Mouse (Mus musculus) thymus, adult 2 months (tissue): Measurements from ENCODE around the gene Hand2. TPM values are rescaled to one million over a fixed set of nuclear protein-coding genes. Genes with fewer than 3 reads are reported as not detected.

ENCODE experiments used
- DNase-seq: peaks from one replicate; pipeline ENCODE4 v3.0.0; 2021
- H3K27ac ChIP-seq: fragments of 200-500 bp; 2 replicates; pipeline ENCODE4 v1.5.1; 2012; ENCODE audit warnings: low read length, control low read depth; ENCODE audit not compliant: control insufficient read depth, insufficient read depth
- H3K27me3 ChIP-seq: fragments of 200-500 bp; 2 replicates; pipeline ENCODE4 v1.6.1; 2012; ENCODE audit warnings: mild to moderate bottlenecking, low read length, moderate library complexity, mixed read lengths; ENCODE audit not compliant: control insufficient read depth, insufficient read depth
- H3K36me3 ChIP-seq: fragments of 200-500 bp; 2 replicates; pipeline ENCODE4 v1.6.1; 2012; ENCODE audit warnings: mild to moderate bottlenecking, low read length, moderate library complexity; ENCODE audit not compliant: control insufficient read depth, insufficient read depth
- H3K4me1 ChIP-seq: fragments of 200-500 bp; replicated peaks from 2 replicates; pipeline ENCODE4 v1.6.1; 2012; ENCODE audit warnings: low read length; ENCODE audit not compliant: control insufficient read depth, insufficient read depth
- H3K4me3 ChIP-seq: fragments of 200-500 bp; 2 replicates; pipeline ENCODE4 v1.5.1; 2012; ENCODE audit warnings: mild to moderate bottlenecking, low read length, control low read depth, moderate library complexity; ENCODE audit not compliant: control insufficient read depth, insufficient read depth
- CTCF ChIP-seq: fragments of 200-500 bp; IDR thresholded peaks from 2 replicates; pipeline ENCODE4 v1.5.1; 2012; ENCODE audit warnings: mild to moderate bottlenecking, control low read depth, low read length, moderate library complexity, borderline replicate concordance; ENCODE audit not compliant: control insufficient read depth, poor library complexity, insufficient read depth; ENCODE audit errors: extremely low read depth
- POLR2A ChIP-seq: fragments of 200-500 bp; IDR thresholded peaks from 2 replicates; pipeline ENCODE4 v1.6.1; 2012; ENCODE audit warnings: mild to moderate bottlenecking, low read length, control low read depth, moderate library complexity; ENCODE audit not compliant: control insufficient read depth, poor library complexity, insufficient read depth; ENCODE audit errors: extremely low read depth
- WGBS: fragments of 180-500 bp; shearing (Covaris S2); methylation state at CpG from one replicate; pipeline ENCODE4 v1.1.7; 2018; 5-methylcytosine and 5-hydroxymethylcytosine counted together
- polyA plus RNA-seq: library from polyadenylated mRNA; depleted of rRNA; stranded (reverse); fragments of >200 nt; gene quantifications from 2 replicates; pipeline ENCODE4 v1.2.3, GENCODE M21; 2012; rRNA removed

Hand2 gene
- polyA plus RNA-seq, 1 experiment, result 1.2 TPM

GRCm38 (mm10) chr8:57361003-57361805 lies 40.4 kb downstream of the Hand2 start:
- Histone ChIP-seq H3K4me3 (no peak overlapping the region), H3K36me3 (no peaks in the 10 kb centered on the region), H3K27me3 (no peaks in the 10 kb centered on the region), H3K27ac (no peak overlapping the region), H3K4me1 (no peaks in the 10 kb centered on the region)
- 66% methylated on average over 8 of the region's 8 CpGs for WGBS
- no peak for DNase-seq
- TF ChIP-seq CTCF (no peak), POLR2A (no peak)

GRCm38 (mm10) chr8:57362881-57363280 lies 42.1 kb downstream of the Hand2 start:
- Histone ChIP-seq H3K27ac (no peak overlapping the region), H3K27me3 (no peaks in the 10 kb centered on the region), H3K4me1 (no peaks in the 10 kb centered on the region), H3K36me3 (no peaks in the 10 kb centered on the region), H3K4me3 (no peak overlapping the region)
- 68% methylated on average over 2 of the region's 2 CpGs for WGBS
- TF ChIP-seq POLR2A, result no peak
- no peak for TF ChIP-seq CTCF
- DNase-seq, result no peak

GRCm38 (mm10) chr8:57374044-57374443 lies 53.3 kb downstream of the Hand2 start:
- TF ChIP-seq CTCF, result no peak
- no peak for TF ChIP-seq POLR2A
- Histone ChIP-seq H3K4me3 (no peak overlapping the region), H3K27ac (no peak overlapping the region), H3K4me1 (no peaks in the 10 kb centered on the region), H3K27me3 (no peaks in the 10 kb centered on the region), H3K36me3 (no peaks in the 10 kb centered on the region)
- WGBS, result 96% methylated on average over 2 of the region's 2 CpGs
- no peak for DNase-seq

Other genes with a start within 250 kb of the Hand2 start
- 0.16 TPM in 1 of 2 replicates, not detected in the other for gene Scrg1, start 134.9 kb downstream of the Hand2 start, polyA plus RNA-seq
- gene Sap30, start 166.9 kb downstream of the Hand2 start, polyA plus RNA-seq, result 19.4 and 27.6 TPM in 2 replicates
- 64.0 and 93.8 TPM in 2 replicates for gene Hmgb2, start 190.9 kb downstream of the Hand2 start, polyA plus RNA-seq